Mouse (Mus musculus) Patski (cell line): ENCODE measurements around the gene Gm20458. TPM values are rescaled to one million over a fixed set of nuclear protein-coding genes. Genes with fewer than 3 reads are reported as not detected.
A peak's percentile ranks its signal among the peaks of the same experiment; 100 is the strongest.

Source experiments
- ATAC-seq: fragments of 100-300 bp; one replicate; pipeline ENCODE4 v1.8.0; 2021
- CTCF ChIA-PET: fragments of 350-600 bp; sonication (Branson Sonifier 250); formaldehyde crosslinking; loops from one replicate; lab custom pipeline; 2022; ENCODE audit warnings: inconsistent platforms; lab: Charles Lee
- POLR2A ChIA-PET: fragments of 350-600 bp; sonication (Branson Sonifier 250); formaldehyde crosslinking; loops from one replicate; lab custom pipeline; 2022; ENCODE audit warnings: antibody characterized with exemption, inconsistent platforms; lab: Charles Lee
- DNase-seq: peaks from one replicate; pipeline ENCODE4 v3.0.0-alpha.2; 2011; ENCODE audit warnings: low read depth, low spot score
- H3K27me3 ChIP-seq: fragments of 371-371 bp; one replicate; pipeline ENCODE4 v1.5.1; 2021
- CTCF ChIP-seq: fragments of 100-300 bp; IDR thresholded peaks from one replicate; pipeline ENCODE4 v1.5.1; 2021
- in situ Hi-C: fragments of 300-500 bp; cut with MboI; formaldehyde crosslinking; loops from 3 replicates; pipeline ENCODE4 v1.11.1; 2018; ENCODE audit warnings: low pct_unique_long_range_greater_than_20kb, mixed read lengths
- polyA plus RNA-seq: library from polyadenylated mRNA; unstranded; gene quantifications from one replicate; pipeline ENCODE4 v1.2.3, GENCODE M21; 2021

The Gm20458 gene
- polyA plus RNA-seq: 18.5 TPM

DNA sequence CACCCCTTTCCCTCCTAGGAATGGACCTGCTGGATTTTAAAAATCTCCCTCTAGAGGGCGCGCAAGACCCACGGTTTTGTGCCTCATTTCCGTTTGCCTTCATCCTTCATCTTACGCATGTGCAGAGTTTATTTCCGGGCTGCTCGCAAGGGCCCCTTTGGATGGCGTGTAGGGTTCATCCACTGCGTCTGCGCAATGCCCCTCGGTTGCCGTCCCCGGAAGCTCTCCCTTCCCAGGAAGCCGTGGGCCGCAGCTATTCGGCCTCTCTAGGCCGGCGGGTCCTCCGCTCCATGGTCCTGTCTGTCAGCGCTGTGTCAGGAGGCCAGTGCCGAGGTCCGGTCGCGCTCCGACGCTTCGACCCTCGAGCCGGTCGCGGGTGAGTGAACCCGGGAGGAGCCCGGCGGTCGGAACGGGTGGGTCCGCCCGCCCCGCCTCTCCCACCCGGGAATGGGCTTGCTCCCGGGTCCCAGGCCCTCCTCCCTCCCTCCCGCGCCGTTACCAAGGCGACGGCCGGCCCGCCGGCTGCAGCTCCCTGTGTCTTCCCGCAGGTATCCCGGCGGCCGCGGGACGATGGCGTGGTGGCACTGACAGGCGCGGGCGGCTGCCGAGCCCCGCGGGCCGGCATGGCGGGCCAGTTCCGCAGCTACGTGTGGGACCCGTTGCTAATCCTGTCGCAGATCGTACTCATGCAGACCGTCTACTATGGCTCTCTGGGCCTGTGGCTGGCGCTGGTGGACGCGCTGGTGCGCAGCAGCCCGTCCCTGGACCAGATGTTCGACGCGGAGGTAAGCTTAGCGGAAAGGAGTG is at the start of gene Gm20458:
TSS of gene Gm20458 (plus strand) at position 223 of the 807 bp plus-strand sequence.
- CTCF ChIA-PET: interaction anchor here (0.6 to 2.2 kb wide), 20 partner anchors 9 to 102 kb away, joined by 3 to 18 read pairs (median 4); partner anchors contain the start of gene Trp53tg5
- in situ Hi-C loops: loop anchor here (5.0 kb wide), 1 partner anchor 56 kb away; no protein-coding TSS in a partner anchor
- POLR2A ChIA-PET: interaction anchor here (0.6 to 1.9 kb wide), 11 partner anchors 14 to 1054 kb away, joined by 3 to 4 read pairs (median 3); no protein-coding TSS in a partner anchor
- TF ChIP-seq CTCF: peak; percentile 87
- ATAC-seq (peak; percentile 81), DNase-seq (peak; percentile 91)
- no peaks in the 10 kb centered on the region for H3K27me3 ChIP-seq

DNA sequence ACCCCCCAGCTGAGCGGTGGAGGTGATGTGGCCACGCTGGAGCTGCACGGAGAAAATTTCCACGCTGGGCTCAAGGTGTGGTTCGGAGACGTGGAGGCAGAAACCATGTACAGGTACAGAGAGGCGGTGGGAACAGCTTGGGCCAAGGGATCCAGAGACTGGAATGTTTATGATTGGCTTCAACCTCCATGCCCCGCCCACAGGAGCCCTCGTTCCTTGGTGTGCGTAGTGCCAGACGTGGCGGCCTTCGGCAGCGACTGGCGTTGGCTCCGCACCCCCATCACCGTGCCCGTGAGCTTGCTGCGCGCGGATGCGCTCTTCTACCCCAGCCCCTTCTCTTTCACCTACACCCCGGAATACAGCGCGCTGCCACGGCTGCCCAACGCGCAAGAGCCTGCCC is 46.6 kb upstream of the Gm20458 start:
- DNase-seq (no peak), ATAC-seq (no peak)
- POLR2A ChIA-PET: no interaction called here
- no peak for TF ChIP-seq CTCF
- in situ Hi-C loops: no loop called here
- no peaks in the 10 kb centered on the region for H3K27me3 ChIP-seq
- CTCF ChIA-PET: interaction anchor here (0.8 to 1.5 kb wide), 3 partner anchors 25 to 312 kb away, joined by 3 to 5 read pairs (median 4); partner anchors contain the start of genes Gm20458 and Slpi

DNA sequence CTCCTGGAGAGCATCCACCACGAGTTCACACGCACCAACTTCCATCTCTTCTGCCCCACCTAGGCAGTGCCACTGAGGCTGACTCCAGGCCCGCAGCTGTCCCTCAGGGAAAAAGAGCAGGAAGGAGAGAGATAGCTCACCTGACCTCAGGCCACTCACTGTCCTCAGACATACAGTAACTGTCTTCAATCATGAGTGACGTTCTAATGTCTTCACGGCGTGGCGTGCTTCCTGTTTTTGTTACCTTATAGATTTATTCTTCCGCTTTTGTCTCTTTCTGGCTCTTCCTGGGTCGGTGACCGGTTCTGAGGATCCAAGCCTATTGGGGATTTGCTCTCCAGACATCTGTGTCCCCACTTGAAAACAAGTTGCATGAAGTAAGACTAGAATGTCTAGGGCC is 46.2 kb upstream of the Gm20458 start:
- in situ Hi-C loops: no loop called here
- no peaks in the 10 kb centered on the region for H3K27me3 ChIP-seq
- TF ChIP-seq CTCF: no peak
- ChIA-PET POLR2A (no interaction called here), CTCF (interaction anchor here (0.8 kb wide), 1 partner anchor 25 kb away, joined by 3 read pairs; the partner anchor contains the start of gene Slpi)
- no peak for ATAC-seq
- no peak for DNase-seq

DNA sequence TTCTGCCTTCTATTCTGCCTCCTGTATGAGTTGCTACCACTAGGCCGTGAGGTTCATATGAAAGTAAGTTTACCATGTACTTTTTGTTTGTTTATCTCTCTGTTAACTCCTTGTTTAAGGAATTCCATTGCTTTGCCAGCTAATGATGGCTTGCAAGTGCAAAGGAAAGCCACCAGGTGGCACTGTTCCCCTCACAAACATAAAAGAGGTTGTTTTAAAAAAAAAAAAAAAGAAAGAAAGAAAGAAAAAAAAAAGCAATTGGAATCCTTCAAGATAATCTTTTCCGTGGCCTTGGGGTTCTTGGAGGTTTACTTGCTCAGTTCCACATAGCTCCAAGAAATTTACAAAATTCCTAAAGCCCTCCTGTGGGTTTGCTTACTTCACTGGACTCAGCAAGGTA is 43.6 kb upstream of the Gm20458 start:
- ChIA-PET CTCF (interaction anchor here (0.8 to 3.9 kb wide), 10 partner anchors 16 to 114 kb away, joined by 3 to 18 read pairs (median 4); partner anchors contain the start of genes Gm20458, Pigt and Sys1), POLR2A (interaction anchor here (0.9 to 1.4 kb wide), 2 partner anchors 23 to 38 kb away, joined by 3 to 5 read pairs; partner anchors contain the start of gene Sys1)
- peak; percentile 40 for TF ChIP-seq CTCF
- DNase-seq: no peak
- in situ Hi-C loops: loop anchor here (5.0 kb wide), 2 partner anchors 40 to 100 kb away; partner anchors contain the start of gene Sys1
- no peaks in the 10 kb centered on the region for H3K27me3 ChIP-seq
- no peak for ATAC-seq

DNA sequence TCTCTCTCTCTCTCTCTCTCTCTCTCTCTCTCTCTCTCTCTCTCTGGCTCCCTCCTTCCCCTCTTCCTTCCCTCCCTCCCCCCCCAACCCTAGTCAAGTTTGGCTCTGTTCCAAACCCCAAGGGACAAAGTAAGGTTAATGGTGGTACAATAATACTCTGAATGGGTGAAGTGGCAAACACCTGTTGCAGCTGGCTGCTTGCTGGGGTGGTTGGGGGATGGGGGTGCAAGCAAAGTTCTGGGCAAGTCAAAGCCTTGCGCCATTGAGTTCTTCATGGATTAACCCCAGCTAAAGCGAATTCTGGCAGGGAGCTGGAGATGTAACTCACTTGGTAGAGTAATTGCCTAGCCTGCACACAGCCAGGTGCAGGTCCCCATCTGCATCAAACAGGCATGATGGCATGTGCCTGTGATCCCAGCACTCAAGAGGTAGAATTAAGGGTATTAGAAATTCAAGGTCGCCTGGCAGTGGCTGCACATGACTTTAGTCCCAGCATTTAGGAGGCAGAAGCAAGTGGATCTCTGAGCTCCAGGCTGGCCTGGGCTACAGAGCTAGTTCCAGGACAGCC is 42.4 kb upstream of the Gm20458 start:
- in situ Hi-C loops: loop anchor here (5.0 kb wide), 2 partner anchors 39 to 99 kb away; partner anchors contain the start of gene Sys1
- no peaks in the 10 kb centered on the region for H3K27me3 ChIP-seq
- POLR2A ChIA-PET: interaction anchor here (0.6 to 1.6 kb wide), 6 partner anchors 21 to 122 kb away, joined by 3 to 7 read pairs (median 3); partner anchors contain the start of gene Sys1
- CTCF ChIA-PET: interaction anchor here (0.8 to 3.9 kb wide), 10 partner anchors 15 to 112 kb away, joined by 3 to 18 read pairs (median 4); partner anchors contain the start of genes Gm20458, Pigt and Sys1
- DNase-seq (no peak), ATAC-seq (no peak)
- TF ChIP-seq CTCF: no peak

DNA sequence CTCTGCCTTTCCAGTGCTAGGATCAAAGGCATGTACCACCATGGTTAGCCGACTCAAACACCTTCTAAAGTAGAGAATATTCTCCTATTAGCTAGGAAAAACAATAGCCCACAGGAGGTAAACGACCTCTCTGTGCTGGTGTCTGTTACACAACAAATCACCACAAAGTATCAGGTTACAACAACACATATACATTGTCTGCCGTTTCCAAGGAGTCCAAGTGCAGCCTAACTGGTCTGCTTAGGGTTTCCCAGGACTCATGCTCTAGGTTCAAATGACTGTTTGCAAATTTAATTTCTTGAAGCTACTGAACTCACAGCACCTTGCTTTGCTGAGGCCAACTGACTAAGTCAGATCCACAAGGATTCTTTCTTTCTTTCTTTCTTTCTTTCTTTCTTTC is 41.3 kb upstream of the Gm20458 start:
- CTCF ChIA-PET: interaction anchor here (1.1 to 2.1 kb wide), 3 partner anchors 37 to 111 kb away, joined by 3 to 6 read pairs (median 5); partner anchors contain the start of genes Gm20458 and Sys1
- no peak for DNase-seq
- ATAC-seq: peak; percentile 6
- no peak for TF ChIP-seq CTCF
- in situ Hi-C loops: loop anchor here (5.0 kb wide), 2 partner anchors 38 to 98 kb away; partner anchors contain the start of gene Sys1
- POLR2A ChIA-PET: interaction anchor here (0.6 to 1.6 kb wide), 6 partner anchors 19 to 121 kb away, joined by 3 to 7 read pairs (median 3); partner anchors contain the start of genes Pigt and Sys1
- no peaks in the 10 kb centered on the region for H3K27me3 ChIP-seq

DNA sequence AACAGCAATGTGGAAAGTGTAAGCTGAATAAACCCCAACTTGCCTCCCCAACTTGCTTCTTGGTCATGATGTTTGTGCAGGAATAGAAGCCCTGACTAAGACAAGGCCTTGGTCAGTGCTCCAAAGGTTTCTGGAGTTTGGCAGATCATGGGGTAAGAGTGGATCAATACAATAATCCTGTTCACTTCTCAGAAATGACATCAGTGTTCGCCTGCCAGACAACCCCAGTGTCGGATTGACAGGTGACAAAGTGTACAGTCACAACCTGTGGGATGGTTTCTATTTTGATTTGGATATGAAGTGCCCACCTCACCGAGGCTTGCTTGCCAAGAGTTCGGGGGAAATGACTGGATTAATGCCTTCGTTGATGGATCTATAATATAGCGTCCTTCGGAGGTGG is 39.5 kb upstream of the Gm20458 start:
- in situ Hi-C loops: no loop called here
- CTCF ChIA-PET: interaction anchor here (1.2 kb wide), 1 partner anchor 40 kb away, joined by 3 read pairs; the partner anchor contains the start of gene Gm20458
- H3K27me3 ChIP-seq: no peaks in the 10 kb centered on the region
- ATAC-seq (no peak), DNase-seq (no peak)
- TF ChIP-seq CTCF: no peak
- POLR2A ChIA-PET: interaction anchor here (1.1 to 1.3 kb wide), 3 partner anchors 18 to 22 kb away, joined by 3 to 5 read pairs (median 4); partner anchors contain the start of gene Sdc4

DNA sequence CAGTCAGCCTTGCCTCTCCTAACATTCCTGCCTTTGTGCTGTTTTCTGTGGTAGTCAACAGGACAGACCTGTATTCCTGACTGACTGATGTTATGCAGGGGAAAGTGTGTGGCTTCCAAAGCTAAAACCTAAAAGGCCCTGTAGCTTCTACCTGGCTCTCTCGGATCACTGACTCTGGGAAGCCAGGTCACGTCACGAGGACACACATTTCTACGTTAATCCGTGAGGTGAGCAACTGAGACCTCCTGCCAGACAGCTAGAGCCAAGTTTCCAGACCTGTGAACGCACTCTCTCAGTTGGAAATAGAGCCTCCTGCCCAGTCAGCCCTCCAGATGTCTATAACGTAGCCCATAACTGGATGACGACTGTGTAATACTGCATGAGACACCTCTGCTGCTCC is 38.8 kb upstream of the Gm20458 start:
- peak; percentile 48 for ATAC-seq
- DNase-seq: no peak
- CTCF ChIA-PET: interaction anchor here (1.0 to 1.9 kb wide), 4 partner anchors 17 to 39 kb away, joined by 3 to 7 read pairs (median 4); partner anchors contain the start of genes Gm20458 and Sys1
- in situ Hi-C loops: no loop called here
- POLR2A ChIA-PET: interaction anchor here (1.2 to 1.4 kb wide), 4 partner anchors 17 to 39 kb away, joined by 3 to 11 read pairs (median 4); partner anchors contain the start of genes Sdc4 and Sys1
- no peak for TF ChIP-seq CTCF
- no peaks in the 10 kb centered on the region for H3K27me3 ChIP-seq

DNA sequence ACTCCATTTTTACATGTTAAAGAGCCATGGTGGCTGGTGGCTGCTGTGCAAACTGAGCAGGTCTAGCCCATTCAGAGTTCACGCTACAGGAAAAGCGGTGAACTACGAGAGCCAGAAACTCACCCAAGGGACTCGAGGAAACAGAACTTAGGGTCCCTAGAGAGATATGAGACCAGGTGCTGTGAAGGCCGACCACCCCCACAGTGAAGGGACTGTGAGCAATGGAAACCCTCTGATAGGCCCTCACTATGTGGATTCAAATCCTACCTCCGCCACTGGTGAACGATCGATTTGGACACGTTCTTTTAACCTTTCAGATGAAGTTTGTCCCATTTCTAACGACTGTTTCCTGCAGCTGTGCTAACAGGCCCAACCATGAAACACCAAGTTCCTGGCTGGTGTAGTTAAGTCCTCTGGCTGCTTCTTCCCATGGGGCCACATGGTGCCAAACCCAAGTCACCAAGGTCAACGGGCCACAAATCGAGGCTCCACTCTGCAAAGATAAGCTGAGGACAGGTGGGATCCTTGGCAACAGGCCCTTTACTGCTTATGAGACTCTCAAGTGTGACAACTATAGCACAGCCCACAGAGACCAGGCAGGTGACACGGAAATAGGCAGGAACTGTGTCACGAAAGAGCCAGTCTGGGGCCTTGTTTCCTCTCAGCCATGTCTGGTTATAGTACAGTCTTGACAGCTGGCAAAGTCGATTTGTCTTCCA is 37.9 kb upstream of the Gm20458 start:
- DNase-seq: no peak
- POLR2A ChIA-PET: interaction anchor here (0.5 to 1.8 kb wide), 8 partner anchors 8 to 284 kb away, joined by 3 to 11 read pairs (median 4); partner anchors contain the start of gene Sys1
- no peaks in the 10 kb centered on the region for H3K27me3 ChIP-seq
- CTCF ChIA-PET: interaction anchor here (1.0 to 1.9 kb wide), 3 partner anchors 16 to 35 kb away, joined by 3 to 7 read pairs (median 4); partner anchors contain the start of gene Sys1
- ATAC-seq: no peak
- in situ Hi-C loops: no loop called here
- no peak for TF ChIP-seq CTCF
